Mouse (Mus musculus) urinary bladder, postnatal 10 days (tissue): ENCODE results near the gene Rasa4.
A peak's percentile ranks its signal among the peaks of the same experiment; 100 is the strongest.
"Not testable (repeated sequence)": the region's sequence is repeated elsewhere in the genome, so short reads cannot be mapped to it uniquely, and the experiment has no call there.

Experiments used
- DNase-seq: peaks from one replicate; pipeline ENCODE4 v3.0.0; 2022; ENCODE audit warnings: low spot score

Gene Rasa4

DNA sequence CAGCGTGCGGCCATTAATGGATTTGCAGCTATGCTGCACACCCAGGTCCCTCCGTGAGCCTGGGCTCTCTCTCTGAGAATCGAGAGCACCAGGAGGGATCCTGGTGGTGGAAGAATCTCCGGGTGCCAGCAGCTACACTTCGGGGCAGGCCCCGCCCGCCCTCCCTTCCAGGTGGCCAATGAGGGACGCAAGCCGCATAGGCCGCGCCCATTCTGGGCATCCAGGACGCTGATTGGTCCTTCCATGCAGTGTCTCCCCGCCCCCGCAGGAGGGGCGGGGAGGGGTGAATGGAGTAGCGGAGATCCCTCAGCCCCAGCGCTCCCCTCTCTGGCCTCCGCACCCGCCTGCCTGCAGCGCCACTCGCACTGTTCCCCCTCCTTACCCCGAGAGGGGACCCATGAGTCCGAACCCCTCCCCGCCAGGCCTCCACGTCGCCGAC lies at the start of gene Rasa4:
Gene Rasa4 (plus strand): TSS at position 248 of the 439 bp plus-strand sequence.
- DNase-seq: peak; percentile 57

DNA sequence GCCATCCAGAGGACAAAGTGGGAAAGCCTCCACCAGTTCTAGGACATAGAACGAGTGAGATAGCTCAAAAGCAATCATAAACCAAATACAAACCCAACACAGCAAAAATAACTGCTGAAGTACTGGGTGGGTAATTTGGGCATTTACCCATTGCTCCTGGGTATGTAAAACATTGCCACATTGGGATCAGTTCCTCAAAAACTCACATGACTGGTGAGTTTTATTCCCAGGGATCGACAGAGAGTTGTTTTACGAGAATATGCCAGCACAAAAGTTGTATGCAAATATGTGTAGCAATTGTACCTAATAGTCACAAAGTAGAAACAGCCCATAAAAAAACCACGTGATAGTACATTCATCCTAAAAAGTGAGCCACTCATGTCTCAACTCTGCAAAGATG lies 48.8 kb upstream of the Rasa4 start:
- no peak for DNase-seq

DNA sequence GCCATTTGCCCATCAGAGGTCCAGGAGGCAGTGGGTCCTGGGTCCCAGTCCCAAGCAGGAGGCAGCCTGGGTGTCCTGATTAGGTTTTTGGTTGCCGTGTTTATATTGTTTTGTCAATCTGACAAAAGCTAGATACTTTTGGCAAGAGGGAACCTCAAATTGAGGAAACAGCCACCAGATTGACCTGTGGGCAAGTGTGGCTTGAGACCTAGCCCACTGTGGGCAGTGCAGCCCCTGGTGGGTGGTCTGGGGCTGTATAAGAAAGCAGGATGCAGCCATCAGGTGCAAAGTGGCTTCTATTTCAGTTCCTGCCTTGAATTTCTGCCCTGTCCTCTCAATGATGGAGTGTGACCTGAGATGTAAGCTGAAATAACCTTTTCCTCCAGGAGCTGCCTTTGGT lies 48.4 kb upstream of the Rasa4 start:
- no peak for DNase-seq

DNA sequence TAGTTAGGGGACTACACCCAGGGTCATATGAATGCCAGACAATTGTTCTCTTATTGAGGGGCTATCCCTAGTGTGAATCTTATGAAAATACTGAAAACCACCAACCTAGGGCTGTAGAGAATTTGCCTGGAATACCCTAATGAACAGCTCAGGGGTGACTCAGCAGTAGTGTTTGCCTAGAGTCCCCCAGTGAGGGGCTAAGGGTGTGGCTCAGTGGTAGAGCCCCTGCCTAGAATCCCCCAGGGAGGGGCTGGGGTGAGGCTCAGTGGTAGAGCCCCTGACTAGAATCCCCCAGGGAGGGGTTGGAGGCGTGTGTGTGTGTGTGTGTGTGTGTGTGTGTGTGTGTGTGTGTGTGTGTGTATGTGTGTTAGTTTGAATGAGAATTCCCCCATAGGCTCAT lies 47.0 kb upstream of the Rasa4 start:
- no peak for DNase-seq

DNA sequence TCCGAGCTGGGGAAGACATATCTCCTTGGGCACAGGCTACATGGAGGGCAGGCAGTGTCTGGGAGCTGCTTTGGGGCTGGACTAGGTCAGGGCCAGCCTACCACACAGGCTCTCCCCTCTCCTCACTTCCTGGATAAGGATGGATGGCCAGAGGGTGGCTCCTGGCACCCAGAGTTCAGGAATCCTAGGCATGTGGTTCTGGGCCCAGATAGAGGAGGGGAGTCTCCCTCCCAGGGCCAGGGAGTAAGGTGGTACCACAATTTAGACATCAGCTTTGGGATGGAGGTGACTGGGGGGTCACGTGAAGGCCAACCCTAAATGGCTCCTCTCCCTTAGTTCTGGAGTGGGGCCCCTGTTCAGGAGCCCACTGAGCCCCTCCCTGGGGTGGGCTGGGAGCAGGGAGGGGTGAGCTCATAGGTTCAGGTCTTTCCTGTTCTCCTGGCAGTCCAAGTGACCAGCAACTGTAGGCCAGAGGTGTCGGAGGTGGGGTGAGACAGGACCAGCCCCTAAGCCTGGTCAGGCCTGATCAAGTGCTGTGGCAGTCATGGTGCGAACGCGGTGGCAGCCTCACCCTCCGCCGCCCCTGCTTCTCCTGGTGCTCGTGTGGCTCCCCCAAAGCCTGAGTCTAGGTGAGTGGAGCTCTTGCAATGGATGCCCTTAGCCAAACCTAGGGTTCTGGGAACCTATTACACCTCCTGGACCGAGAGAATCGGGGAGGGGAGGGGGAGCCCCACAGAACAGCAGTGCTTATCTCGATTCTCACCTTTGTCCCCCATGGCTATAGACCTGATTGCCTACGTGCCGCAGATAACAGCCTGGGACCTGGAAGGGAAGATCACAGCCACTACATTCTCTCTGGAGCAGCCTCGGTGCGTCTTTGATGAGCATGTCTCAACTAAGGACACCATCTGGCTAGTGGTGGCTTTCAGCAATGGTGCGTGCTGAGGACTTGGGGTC lies 45.2 kb upstream of the Rasa4 start, which contains the start of gene Upk3b:
Gene Upk3b (plus strand): TSS at position 239 of the 957 bp plus-strand sequence.
- DNase-seq: no peak

DNA sequence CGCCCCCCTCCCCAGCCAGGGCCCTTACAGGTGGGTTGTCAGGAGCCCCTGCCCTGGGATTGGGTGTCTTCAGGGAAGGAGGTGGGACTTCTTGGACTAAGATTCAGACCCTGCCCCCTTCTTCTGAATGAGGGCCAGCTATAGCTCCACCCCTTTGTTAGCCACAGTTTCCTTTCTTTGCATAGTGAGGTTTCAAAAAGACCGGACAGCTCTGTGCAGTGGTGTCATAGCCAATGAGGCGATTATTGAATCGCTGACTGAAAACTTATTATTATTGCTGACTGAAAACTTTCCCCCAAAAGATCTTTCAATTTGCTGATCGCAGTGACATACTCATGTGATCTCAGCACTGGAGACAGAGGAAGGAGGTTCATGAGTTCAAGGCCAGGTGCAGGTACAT lies 43.5 kb upstream of the Rasa4 start:
- DNase-seq: no peak

DNA sequence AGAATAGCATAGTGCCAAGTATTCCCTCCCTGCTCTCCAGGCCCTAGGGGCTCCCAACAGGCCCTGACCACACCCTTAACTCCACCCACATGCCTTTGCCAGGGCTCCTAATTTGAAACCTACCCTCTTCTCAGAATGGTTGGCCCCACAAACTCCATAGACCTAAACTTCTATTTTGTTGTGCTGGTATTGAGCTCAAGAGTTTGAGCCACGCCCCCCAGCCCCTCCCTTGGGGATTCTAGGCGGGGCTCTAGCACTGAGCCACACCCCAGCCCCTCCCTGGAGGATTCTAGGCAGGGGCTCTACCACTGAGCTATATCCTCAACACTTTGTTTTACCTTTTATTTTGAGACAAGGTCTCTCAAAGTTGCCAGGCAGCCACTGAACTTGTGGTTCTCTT lies 42.5 kb upstream of the Rasa4 start:
- DNase-seq: no peak

DNA sequence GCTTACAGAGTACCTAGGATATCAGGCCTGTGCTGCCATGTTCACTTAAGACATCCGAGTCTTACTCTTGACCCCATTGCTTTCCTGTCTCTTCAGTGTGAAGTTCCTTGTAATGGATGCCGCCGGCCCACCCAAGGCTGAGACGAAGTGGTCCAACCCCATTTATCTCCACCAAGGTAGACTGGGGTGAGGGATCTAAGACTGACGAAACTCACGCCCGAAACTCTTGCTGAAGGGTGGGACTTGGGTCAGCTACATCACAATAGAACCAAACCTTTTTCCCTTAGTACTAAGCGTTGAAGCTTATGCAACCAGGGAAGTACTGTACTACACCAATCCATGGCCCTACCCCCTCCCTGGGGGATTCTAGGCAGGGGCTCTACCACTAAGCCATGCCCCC lies 42.0 kb upstream of the Rasa4 start:
- no peak for DNase-seq

DNA sequence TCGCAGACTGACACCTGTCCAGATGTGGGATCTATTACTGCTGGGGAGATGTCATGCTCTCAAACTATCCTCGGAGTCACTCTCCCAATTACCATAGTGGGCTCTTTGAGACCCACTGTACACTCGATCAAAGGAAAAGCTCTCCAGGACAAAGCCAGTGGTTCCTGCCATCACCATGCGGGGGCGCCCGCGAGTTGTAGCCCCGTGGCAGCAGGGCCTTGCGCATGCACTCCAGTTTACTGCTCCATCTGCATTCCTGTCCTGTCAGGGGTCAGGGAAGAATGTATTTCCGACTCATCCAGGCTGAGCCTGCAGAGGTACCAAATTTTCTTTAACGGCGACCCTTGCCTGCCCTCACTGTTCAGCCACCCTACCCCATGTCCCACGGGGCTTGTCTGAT lies 38.9 kb upstream of the Rasa4 start:
- DNase-seq: no peak

DNA sequence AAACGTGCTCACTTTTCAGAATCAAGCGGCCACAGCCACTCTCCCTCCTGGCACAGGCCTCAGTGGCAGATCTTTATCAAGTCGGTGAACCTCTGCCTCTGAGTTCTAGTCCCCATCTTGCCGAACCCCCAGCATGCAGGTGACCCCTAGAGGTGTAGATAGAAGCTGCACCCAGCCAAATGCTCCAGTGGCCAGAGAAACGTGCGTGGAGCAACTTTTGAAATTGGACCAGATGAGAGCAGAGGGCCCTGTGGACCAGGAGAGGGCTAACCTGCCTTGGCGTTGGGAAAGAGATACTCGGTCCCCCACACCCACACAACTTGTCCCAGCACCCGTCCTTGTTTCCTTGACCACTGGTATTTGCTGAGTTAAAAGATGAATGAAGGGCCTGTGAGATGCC lies 38.3 kb upstream of the Rasa4 start:
- no peak for DNase-seq

DNA sequence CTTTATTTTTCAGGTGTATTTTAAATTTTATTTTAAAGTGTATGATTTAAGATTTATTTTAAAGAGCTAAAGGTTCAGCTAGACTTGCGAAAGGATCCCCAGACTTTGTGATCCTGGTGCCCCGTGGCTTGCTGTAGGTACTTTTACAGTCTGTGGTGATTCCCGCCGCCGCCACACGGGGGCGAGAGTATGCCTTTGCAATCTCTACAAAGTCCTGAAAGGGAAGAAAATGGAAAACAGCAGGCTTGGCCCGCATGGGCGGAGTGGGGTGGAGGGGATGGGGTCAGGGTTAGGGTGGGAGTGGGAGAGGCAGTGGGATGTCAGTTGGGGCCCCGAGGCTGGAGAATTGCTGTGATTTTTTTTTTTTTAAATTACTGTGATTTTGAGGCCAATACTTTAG lies 37.7 kb upstream of the Rasa4 start:
- DNase-seq: peak; percentile 68

DNA sequence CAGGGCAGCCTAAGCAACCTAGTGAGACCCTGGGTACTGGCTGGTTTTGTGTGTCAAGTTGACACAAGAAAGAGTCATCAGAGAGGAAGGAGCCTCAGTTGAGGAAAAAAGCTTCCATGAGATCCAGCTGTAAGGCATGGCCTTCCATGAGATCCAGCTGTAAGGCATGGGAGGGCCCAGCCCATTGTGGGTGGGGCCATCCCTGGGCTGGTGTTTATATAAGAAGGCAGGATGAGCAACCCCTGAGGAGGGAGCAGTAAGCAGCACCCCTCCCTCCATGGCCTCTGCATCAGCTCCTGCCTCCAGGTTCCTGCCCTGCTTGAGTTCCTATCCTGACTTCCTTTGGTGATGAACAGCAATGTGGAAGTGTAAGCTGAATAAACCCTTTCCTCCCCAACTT lies 35.2 kb upstream of the Rasa4 start:
- not testable (repeated sequence) for DNase-seq

DNA sequence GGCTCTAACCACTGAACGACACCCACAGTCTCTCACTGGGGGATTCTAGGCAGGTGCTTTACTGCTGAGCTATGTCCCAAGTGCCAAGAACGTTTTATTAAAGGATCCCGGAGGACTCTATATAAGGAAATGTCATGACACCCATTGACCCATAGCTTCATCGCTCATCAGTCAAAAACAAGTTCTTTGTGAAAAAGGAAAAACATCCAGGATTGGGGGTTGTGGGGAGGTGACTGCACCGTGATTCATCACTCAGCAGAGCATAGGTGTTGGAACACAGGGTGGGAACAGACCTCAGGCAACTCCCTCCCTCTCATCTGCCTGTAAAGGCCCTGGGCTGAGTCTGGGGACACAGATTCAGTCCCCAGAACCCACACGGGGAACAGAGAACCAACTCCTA lies 33.8 kb upstream of the Rasa4 start:
- no peak for DNase-seq

DNA sequence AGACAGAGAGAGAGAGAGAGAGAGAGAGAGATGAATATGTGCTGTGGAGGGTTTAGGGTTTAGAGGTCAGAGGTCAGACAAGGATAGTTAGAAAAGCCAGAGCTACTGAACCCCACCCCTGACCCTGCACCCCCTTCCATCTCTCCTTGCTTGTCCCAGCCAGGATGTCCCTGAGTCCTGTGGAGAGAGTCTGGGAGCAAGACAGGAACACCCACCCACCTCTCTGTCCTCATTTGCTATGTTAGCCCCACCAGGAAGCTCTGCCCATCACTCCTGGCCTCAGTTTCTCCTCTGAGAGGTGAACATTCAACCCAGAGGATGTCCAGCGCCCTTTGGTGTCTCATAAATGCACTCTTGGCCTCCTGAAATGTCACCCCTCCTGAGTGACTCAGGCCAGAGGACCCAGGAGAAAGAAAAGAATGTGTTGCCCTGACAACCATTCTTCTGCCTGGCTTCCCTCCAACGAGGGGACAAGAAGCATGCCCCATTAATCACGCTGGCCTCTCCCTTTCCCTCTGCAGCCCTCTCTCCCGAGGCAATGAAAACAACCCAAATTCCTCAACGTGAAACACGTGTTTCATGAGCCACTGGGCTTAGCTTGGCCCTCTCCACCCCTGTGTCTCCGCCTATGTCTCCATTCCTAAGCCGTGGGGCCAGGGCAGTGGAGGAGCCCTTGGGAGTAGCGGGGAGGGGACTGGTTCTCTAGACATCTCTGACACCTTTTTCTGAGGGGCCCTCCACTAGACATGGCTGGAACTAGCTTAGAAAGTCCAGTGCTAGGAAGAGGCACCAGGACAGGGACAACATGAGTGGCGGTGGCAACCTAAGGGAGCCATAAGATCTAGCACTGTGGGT lies 32.3 kb upstream of the Rasa4 start:
- no peak for DNase-seq

DNA sequence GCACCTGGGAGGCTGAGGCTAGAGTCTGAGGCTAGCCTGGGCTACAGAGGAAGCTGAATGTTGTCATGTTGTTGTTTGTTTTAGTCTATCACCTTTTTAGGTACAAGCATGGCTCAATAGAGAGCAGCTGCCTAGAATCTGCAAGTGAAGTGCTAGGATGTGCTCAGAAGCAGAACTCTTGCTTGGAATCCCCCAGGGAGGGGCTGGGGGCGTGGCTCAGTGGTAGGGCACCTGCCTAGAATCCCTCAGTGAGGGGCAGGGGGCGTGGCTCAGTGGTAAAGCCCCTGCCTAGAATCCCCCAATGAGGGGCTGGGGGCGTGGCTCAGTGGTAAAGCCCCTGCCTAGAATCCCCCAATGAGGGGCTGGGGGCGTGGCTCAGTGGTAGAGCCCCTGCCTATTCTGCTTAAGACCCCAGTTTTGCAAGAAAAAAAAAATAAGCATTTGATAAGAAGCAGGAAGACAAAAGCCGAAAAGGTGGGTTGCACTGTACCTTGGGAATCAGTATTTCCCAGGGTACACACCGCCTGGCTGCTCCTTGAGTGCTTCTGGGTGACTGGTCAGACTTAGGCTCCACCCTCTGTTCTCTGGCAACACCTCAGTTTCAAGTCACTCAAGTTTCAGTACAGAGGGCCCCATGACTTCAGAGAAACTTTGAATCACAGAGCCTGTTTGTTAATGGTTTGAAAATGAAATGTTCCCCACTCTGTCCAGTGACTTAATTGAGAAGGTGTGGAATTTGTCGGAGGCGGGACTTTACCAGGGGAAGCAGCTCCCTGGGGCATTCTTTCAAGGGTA lies 30.7 kb upstream of the Rasa4 start:
- DNase-seq: no peak

DNA sequence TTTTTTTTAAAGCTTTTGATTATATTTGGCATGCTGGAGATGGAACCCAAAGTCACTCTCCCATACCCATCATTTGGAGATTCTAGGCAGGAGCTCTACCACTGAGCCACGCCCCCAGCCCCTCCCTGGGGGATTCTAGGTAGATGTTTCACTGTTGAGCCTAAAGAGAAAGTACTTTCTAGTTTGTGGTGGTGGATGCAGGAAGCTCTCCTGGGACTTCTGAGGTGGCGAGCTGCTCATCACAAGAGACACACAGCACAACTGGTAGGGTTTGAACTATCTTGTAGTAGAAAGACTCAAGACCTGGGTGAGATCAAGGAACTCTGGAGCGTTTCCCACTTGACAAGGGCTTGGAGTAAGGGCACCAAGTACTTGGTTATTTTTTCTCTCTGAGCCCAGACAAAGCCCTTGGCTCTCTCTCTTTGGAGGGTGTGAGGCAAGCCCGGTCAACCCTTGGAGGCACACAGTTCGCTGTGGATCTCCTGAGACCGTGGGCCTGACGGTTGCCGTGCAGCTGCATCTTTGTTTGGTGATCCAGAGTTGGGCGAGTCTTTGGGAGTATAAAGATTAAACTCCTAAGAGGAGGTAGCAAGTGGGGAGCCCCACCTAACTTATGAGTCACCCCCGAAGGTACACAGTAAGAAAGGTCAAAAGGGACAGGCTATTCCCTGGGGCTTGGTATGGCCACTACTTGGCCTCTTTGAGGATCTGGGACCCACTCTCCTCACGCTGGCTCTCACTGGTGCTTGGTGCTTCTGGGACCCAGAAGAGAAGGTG lies 29.2 kb upstream of the Rasa4 start, which contains the start of gene Upk3bl:
Gene Upk3bl (plus strand): TSS at position 192 of the 777 bp plus-strand sequence.
- no peak for DNase-seq

DNA sequence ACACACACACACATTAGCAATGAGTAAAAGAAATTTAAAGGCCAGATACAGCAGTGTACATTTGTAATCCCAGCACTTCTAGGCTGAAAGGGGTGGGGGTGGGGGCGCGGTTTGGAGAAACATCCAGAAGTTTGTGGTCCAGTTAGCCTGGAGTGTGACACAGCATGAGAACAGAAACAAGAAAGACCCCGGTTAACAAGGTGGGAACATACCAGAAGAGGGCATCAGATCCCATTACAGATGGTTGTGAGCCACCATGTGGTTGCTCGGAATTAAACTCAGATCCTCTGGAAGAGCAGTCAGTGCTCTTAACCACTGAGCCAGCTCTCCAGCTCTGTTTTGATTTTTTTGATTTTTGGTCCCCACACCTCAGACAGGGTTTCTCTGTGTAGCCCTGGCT lies 27.7 kb upstream of the Rasa4 start:
- DNase-seq: no peak

DNA sequence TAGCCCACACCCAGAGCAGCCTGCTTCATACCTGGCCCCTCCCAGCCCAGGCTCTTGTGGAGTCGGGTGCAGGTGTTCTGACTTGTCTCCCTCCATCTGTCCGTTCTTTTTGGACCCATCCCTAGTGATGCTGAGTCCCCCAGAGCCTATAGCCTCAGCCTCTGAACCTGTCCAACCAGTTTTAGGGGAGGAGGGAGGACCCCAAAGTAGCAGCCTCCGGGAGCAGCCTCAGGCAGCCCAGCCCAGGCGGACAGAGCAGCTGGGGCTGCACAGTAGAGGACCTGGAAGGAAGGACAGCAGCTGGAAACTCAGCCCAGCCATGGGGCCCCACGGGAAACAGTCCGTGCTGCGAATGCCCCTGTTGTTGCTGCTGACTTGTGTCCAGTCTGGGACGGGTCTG lies 26.6 kb upstream of the Rasa4 start:
- DNase-seq: no peak

DNA sequence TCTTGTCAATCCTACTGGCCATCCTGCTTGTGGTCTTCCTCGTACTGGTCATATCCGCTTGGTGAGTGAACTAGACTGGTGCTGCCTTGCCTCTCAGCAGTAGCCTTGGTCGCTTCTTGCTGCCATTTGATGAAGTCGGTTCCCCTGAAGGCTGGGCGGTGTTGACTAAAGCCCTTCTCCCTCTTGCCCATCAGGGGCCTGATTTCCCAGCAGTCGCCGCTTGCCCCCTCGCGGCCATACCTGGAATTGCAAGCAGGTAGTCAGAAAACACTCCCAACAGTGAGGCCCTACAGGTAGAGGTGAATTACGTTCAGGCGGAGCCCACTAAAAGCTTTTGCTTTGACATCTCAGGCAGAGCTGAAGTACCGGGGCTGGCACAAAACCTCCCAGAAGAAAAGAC lies 22.1 kb upstream of the Rasa4 start:
- DNase-seq: peak; percentile 65

DNA sequence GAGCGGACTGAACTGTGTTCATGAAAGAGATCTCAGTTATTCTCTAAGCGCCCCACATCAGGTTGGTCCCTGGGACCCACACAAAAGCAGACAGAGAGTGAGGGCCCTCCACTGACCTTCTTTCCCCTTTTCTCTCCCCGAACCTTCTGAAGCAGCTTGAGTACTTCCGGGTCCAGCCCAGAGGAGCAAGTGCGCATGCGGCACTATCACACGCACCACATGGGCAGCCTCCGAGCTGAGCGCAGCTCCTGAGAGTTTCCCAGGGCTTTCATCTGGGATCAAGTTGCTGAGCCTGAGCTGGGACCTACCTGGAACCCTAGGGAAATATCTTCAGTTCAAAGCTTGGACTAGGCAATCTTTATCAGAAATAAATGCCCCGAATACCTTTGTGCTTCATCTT lies 19.8 kb upstream of the Rasa4 start:
- no peak for DNase-seq
